Mouse (Mus musculus) lung, postnatal 0 days (tissue): Measurements from ENCODE around the gene Cinp. TPM values are rescaled to one million over a fixed set of nuclear protein-coding genes. Genes with fewer than 3 reads are reported as not detected.

Experiments used
- ATAC-seq: fragments of 200-750 bp; cut with Nextera tagmentation; 2 replicates; pipeline ENCODE4 v1.8.0; 2017; ENCODE audit warnings: moderate library complexity
- DNase-seq: peaks from one replicate; pipeline ENCODE4 v3.0.0-alpha.2; 2016; ENCODE audit warnings: low spot score
- H3K27ac ChIP-seq: fragments of 300-500 bp; sonication (generic); 2 replicates; pipeline ENCODE4 v1.5.1; 2014; ENCODE audit warnings: antibody characterized with exemption, mild to moderate bottlenecking, low read length, mixed read lengths
- H3K27me3 ChIP-seq: fragments of 300-500 bp; sonication (generic); replicated peaks from 2 replicates; pipeline ENCODE4 v1.6.1; 2014; ENCODE audit warnings: low read length, mixed read lengths; ENCODE audit not compliant: insufficient read depth
- H3K36me3 ChIP-seq: fragments of 300-500 bp; sonication (generic); 2 replicates; pipeline ENCODE4 v1.6.1; 2014; ENCODE audit warnings: low read length, mixed read lengths; ENCODE audit not compliant: insufficient read depth
- H3K4me1 ChIP-seq: fragments of 300-500 bp; sonication (generic); 2 replicates; pipeline ENCODE4 v1.6.1; 2014; ENCODE audit warnings: antibody characterized with exemption, low read depth, low read length, mixed read lengths; ENCODE audit not compliant: insufficient read depth
- H3K4me2 ChIP-seq: fragments of 300-500 bp; sonication (generic); replicated peaks from 2 replicates; pipeline ENCODE4 v1.6.1; 2014; ENCODE audit warnings: low read depth, mild to moderate bottlenecking, low read length, moderate library complexity, mixed read lengths
- H3K4me3 ChIP-seq: fragments of 300-500 bp; sonication (generic); 2 replicates; pipeline ENCODE4 v1.5.1; 2014; ENCODE audit warnings: low read depth, low read length
- H3K9ac ChIP-seq: fragments of 300-500 bp; sonication (generic); replicated peaks from 2 replicates; pipeline ENCODE4 v1.6.1; 2014; ENCODE audit warnings: low read depth, mild to moderate bottlenecking
- H3K9me3 ChIP-seq: fragments of 300-500 bp; sonication (generic); 2 replicates; pipeline ENCODE4 v1.6.1; 2016; ENCODE audit warnings: low read length, mixed read lengths
- CTCF ChIP-seq: IDR thresholded peaks from 2 replicates; pipeline ENCODE4 v1.5.1; 2016; ENCODE audit warnings: antibody characterized with exemption, mild to moderate bottlenecking
- EP300 ChIP-seq: IDR thresholded peaks from 2 replicates; pipeline ENCODE4 v1.6.1; 2016; ENCODE audit warnings: antibody characterized with exemption, mild to moderate bottlenecking, control low read depth
- WGBS: fragments of 180-500 bp; shearing (Covaris S2); extraction: QIAGEN DNeasy Blood & Tissue Kit; methylation state at CpG from one replicate; pipeline ENCODE4 v1.1.7; 2014; 5-methylcytosine and 5-hydroxymethylcytosine counted together
- polyA plus RNA-seq: library from polyadenylated mRNA; unstranded; fragments of >200 nt; fragmentation: Nextera tagmentation; extraction: Ambion mirVana; gene quantifications from 2 replicates; pipeline ENCODE4 v1.2.1, GENCODE M21; 2015

Gene Cinp
- polyA plus RNA-seq, 1 experiment from 2014 or later: 33.8 TPM

DNA sequence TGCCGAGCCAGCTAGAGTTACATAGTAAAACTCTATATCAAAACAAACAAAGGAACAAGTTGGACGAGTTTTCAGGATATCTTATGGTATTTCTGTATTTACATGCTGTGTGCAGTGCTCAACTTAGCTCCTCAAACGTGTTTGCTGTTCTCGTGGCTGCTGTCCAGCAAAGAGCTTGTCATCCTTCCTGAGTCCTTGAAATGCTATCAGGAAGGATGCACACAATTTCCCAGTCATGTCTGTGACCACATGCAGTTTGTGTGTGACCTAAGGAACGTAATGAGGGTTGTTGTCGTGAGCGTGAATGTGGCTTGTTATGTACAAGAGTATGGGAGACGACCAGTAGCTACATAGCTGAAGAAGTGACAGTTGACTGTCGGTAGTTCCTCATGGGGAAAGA lies 26.8 kb upstream of the Cinp start:
- H3K36me3 ChIP-seq: 0 out of 2 replicates have a peak, but pooled peaks cover 4% of the 10 kb centered on the region
- no peak overlapping the region for H3K9ac ChIP-seq
- ATAC-seq (no peak), DNase-seq (no peak)
- no peak overlapping the region for H3K27ac ChIP-seq
- WGBS: 56% methylated on average over 9 of the region's 9 CpGs
- H3K4me1 ChIP-seq: no peaks in the 10 kb centered on the region
- H3K27me3 ChIP-seq: no peaks in the 10 kb centered on the region
- TF ChIP-seq CTCF (no peak), EP300 (no peak)
- H3K9me3 ChIP-seq: no peaks in the 10 kb centered on the region
- H3K4me2 ChIP-seq: no peak overlapping the region
- H3K4me3 ChIP-seq: no peak overlapping the region

DNA sequence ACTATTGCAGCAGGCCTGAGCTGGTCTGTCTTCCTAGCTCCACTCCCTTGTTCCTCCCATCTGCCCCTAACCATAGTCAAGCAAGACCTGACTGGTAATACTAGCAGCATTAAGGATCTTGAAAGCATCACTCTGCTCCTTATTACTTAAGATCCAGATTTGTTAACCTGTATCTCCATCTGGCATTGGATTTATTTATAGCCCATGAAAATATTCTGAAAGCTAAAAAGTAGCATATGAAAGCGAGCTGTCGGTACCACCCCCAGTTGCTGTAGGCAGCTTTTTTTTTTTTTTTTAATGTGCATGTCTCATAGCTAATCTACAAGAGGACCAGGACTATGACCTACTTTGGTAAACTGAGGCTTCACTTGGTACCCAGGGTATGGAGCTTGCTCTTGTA lies 21.0 kb upstream of the Cinp start:
- TF ChIP-seq CTCF (no peak), EP300 (no peak)

DNA sequence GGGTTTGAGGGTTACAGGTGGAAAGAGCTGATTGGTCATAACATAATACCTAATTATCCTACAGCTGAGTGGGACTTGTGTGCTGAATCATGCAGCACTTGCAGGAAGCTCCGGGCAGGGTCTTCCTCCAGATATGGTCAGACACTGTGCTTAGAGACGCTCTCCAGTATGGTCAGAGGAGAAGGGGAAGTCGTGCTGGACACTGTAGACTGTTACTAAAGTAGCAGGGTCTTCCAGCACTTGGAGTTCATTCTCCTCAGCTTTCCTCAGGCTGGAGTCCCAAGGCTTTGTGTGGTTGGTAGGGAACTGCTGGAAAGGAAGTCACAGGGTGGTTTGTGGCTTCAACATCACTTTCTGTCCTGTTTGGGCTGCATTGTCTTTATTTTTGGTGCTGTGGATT lies 18.9 kb upstream of the Cinp start:
- Histone ChIP-seq H3K27me3 (no peaks in the 10 kb centered on the region), H3K9ac (no peak overlapping the region), H3K9me3 (no peaks in the 10 kb centered on the region), H3K27ac (no peak overlapping the region), H3K4me2 (no peak overlapping the region), H3K36me3 (no peaks in the 10 kb centered on the region), H3K4me1 (no peaks in the 10 kb centered on the region), H3K4me3 (no peak overlapping the region)
- WGBS: 71% methylated on average over 3 of the region's 3 CpGs
- ATAC-seq (no peak), DNase-seq (no peak)
- TF ChIP-seq EP300 (no peak), CTCF (no peak)

More for the DNA sequence above, 21.0 kb upstream of the Cinp start:
- Histone ChIP-seq H3K4me3 (no peak overlapping the region), H3K9me3 (no peaks in the 10 kb centered on the region), H3K36me3 (no peaks in the 10 kb centered on the region), H3K27ac (no peak overlapping the region), H3K27me3 (no peaks in the 10 kb centered on the region), H3K4me1 (no peaks in the 10 kb centered on the region), H3K4me2 (no peak overlapping the region), H3K9ac (no peak overlapping the region)
- ATAC-seq (no peak), DNase-seq (no peak)
- WGBS: 89% methylated on average over 2 of the region's 2 CpGs

DNA sequence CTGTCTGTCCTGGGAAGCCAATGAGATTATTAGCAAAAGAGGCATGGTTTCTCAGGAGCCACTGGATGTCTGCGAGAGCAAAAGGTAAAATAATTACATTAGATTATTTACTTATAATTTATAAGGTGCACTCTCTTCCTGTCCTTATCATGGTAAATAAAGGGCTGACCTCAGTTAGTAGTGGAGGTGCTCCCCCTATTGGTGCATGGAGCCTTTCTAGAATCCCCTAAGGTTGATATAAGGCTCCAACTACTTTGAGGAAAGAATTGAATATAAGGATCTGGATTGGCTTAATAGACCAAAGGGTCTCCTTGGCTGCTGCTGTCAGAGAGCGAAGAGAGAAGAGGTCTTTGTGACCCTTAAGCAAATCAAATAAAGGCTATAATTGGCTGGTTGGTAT lies 14.6 kb upstream of the Cinp start:
- H3K9me3 ChIP-seq: no peaks in the 10 kb centered on the region
- no peaks in the 10 kb centered on the region for H3K4me1 ChIP-seq
- no peak overlapping the region for H3K9ac ChIP-seq
- 71% methylated on average over 2 of the region's 2 CpGs for WGBS
- no peak overlapping the region for H3K4me2 ChIP-seq
- H3K36me3 ChIP-seq: no peaks in the 10 kb centered on the region
- peak; percentile 25 for DNase-seq
- ATAC-seq: no peak
- TF ChIP-seq EP300 (no peak), CTCF (peak; percentile 56)
- no peak overlapping the region for H3K4me3 ChIP-seq
- no peaks in the 10 kb centered on the region for H3K27me3 ChIP-seq
- H3K27ac ChIP-seq: no peak overlapping the region

DNA sequence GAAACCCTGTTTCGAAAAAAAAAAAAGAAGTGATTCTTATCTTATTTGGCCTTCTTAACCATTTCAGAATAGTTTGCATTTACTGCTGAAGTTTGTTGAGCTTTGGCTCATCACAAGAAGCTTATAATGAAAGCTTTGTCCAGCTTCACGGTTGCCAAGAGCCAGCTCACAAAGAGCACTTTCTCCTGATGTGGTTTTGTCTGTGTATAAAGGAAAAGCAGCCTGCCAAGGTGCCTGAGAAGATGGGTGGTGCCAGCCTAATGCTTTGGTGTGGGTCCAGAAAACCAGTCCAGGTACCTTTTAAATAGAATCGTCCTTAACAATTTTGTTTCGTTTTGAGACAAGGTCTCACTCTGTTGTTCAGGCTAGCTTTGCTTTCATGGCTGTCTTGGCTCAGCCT lies 13.2 kb upstream of the Cinp start:
- ATAC-seq: no peak
- no peak overlapping the region for H3K27ac ChIP-seq
- no peak for DNase-seq
- no peaks in the 10 kb centered on the region for H3K9me3 ChIP-seq
- H3K9ac ChIP-seq: no peak overlapping the region
- H3K27me3 ChIP-seq: no peaks in the 10 kb centered on the region
- H3K36me3 ChIP-seq: no peaks in the 10 kb centered on the region
- 62% methylated on average over 4 of the region's 4 CpGs for WGBS
- H3K4me1 ChIP-seq: no peaks in the 10 kb centered on the region
- H3K4me3 ChIP-seq: no peak overlapping the region
- H3K4me2 ChIP-seq: no peak overlapping the region
- no peak for TF ChIP-seq CTCF
- no peak for TF ChIP-seq EP300

DNA sequence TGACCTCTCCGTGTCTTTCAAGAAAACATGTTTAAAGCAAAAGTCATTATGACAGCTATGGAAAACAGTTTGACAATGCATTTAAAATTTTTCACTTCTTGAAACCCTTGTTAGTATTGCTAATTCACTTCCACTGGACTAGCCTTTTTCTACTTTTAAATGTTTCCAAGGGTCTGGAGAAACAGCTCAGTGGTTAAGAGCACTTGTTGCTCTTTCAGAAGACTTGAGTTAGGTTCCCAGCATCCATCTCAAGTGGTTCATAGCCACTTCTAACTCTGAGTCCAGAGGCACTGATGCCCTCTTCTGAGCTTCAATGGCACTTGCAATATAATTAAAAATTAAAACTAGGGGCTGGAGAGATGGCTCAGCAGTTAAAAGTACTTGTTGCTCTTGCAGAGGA lies 2.9 kb upstream of the Cinp start:
- TF ChIP-seq EP300 (peak; percentile 60), CTCF (peak; percentile 14; the same call in 1 of the 2 replicates)
- Histone ChIP-seq H3K9ac (no peak overlapping the region), H3K36me3 (no peaks in the 10 kb centered on the region), H3K4me3 (no peak overlapping the region), H3K4me2 (no peak overlapping the region), H3K9me3 (no peaks in the 10 kb centered on the region), H3K27me3 (no peaks in the 10 kb centered on the region), H3K4me1 (peaks cover 5% of the 10 kb centered on the region; the same call in 1 of the 2 replicates), H3K27ac (no peak overlapping the region)
- DNase-seq (peak; percentile 63), ATAC-seq (no peak)
- 46% methylated on average over 1 of the region's 1 CpGs for WGBS

DNA sequence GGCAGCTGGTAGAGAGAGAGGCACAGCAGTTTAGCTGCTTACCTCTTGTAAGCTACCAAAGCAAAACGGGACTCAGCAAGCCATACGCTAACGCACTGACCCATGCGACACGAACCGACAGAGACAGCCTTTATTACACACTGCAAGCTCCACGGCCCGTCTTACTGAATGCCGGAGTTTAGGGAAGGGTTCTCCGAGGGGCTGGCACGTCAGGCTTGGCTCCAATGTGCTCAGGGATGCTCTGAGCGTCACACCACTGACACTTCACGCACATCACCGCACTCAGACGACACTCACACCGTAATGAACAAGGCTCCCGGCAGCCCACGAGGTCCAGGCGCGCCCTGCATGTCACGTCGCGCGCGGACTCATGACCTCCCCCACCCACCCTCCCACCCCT lies 339 bp downstream of the Cinp start:
- ATAC-seq: peak; percentile 25
- peak overlapping the region; percentile 78 for H3K4me3 ChIP-seq
- under 1% methylated on average over 25 of the region's 25 CpGs for WGBS

More for the DNA sequence above, 339 bp downstream of the Cinp start:
- Histone ChIP-seq H3K4me1 (peaks cover 5% of the 10 kb centered on the region; the same call in 1 of the 2 replicates), H3K27ac (0 out of 2 replicates have a peak overlapping the region, but pooled peaks have one; percentile 70), H3K27me3 (no peaks in the 10 kb centered on the region), H3K9me3 (no peaks in the 10 kb centered on the region), H3K4me2 (peak overlapping the region; percentile 93), H3K36me3 (no peaks in the 10 kb centered on the region), H3K9ac (peak overlapping the region; percentile 43)
- DNase-seq: no peak
- no peak for TF ChIP-seq EP300
- no peak for TF ChIP-seq CTCF
